Mouse (Mus musculus) CD4-positive, CD25-positive, alpha-beta regulatory T cell, adult 2 months (primary cell): ENCODE measurements at regions not wholly inside any gene's neighbourhood (a gene's known extent, or its start where the extent isn't known, plus 50 kb on each side); places are given as distances from the start of the nearest gene placed in this dataset.

ENCODE experiments used
- DNase-seq: peaks from one replicate; pipeline ENCODE4 v3.0.0-alpha.2; 2012; ENCODE audit warnings: low read depth, low spot score

- no peak for DNase-seq
Observed at GRCm38 (mm10) chr9:83276291-83276690, 129.8 kb upstream of the Hmgn3 start.

GRCm38 (mm10) chr9:83273361-83273975 lies 127.0 kb upstream of the Hmgn3 start:
- DNase-seq = no peak

GRCm38 (mm10) chr9:83265736-83266135 lies 119.3 kb upstream of the Hmgn3 start:
- DNase-seq = no peak

GRCm38 (mm10) chr9:83259511-83259910 lies 113.0 kb upstream of the Hmgn3 start:
- DNase-seq = no peak

GRCm38 (mm10) chr9:83258986-83259385 lies 112.5 kb upstream of the Hmgn3 start:
- no peak for DNase-seq

- DNase-seq = no peak
Observed at GRCm38 (mm10) chr9:83258476-83258875, 112.0 kb upstream of the Hmgn3 start.

GRCm38 (mm10) chr9:83254356-83254755 lies 107.9 kb upstream of the Hmgn3 start:
- no peak for DNase-seq

GRCm38 (mm10) chr9:83253789-83254188 lies 107.3 kb upstream of the Hmgn3 start:
- no peak for DNase-seq

GRCm38 (mm10) chr9:83251793-83252192 lies 105.3 kb upstream of the Hmgn3 start:
- no peak for DNase-seq

GRCm38 (mm10) chr9:83249871-83250270 lies 103.4 kb upstream of the Hmgn3 start:
- no peak for DNase-seq

GRCm38 (mm10) chr9:83248164-83248730 lies 101.8 kb upstream of the Hmgn3 start:
- DNase-seq = no peak

- DNase-seq = no peak
Observed at GRCm38 (mm10) chr9:83247066-83247668, 100.7 kb upstream of the Hmgn3 start.

GRCm38 (mm10) chr9:83241119-83241518 lies 94.6 kb upstream of the Hmgn3 start:
- no peak for DNase-seq

- peak; percentile 1 for DNase-seq
Observed at GRCm38 (mm10) chr9:83239097-83239496, 92.6 kb upstream of the Hmgn3 start.

- no peak for DNase-seq
Observed at GRCm38 (mm10) chr9:83221866-83222265, 75.4 kb upstream of the Hmgn3 start.

GRCm38 (mm10) chr9:83202583-83202982 lies 56.1 kb upstream of the Hmgn3 start:
- no peak for DNase-seq

GRCm38 (mm10) chr9:83199771-83200170 lies 53.3 kb upstream of the Hmgn3 start:
- no peak for DNase-seq

- DNase-seq = no peak
Observed at GRCm38 (mm10) chr9:83199176-83199575, 52.7 kb upstream of the Hmgn3 start.

- no peak for DNase-seq
Observed at GRCm38 (mm10) chr9:83197013-83197412, 50.5 kb upstream of the Hmgn3 start.
